ENCODE assay signal across 7 mouse cellular contexts in genomic region chr2:165288315-165289031, GRCm38 (mm10). TPM values are rescaled to one million over a fixed set of nuclear protein-coding genes. Genes with fewer than 3 reads are reported as not detected.
DNase-seq lines count a peak whose midpoint lies in the region; ATAC-seq and TF ChIP-seq lines count a peak whose summit lies in the region.

No protein-coding gene starts in this region.

- peak overlapping the region; percentile 86 for H3K4me2 ChIP-seq in embryonic facial prominence, embryonic 14.5 days (ENCODE audit: low read depth, low read length)
- H3K4me2 ChIP-seq in limb, embryonic 11.5 days (ENCODE audit: low read depth, severe bottlenecking), result peak overlapping the region; percentile 87
- H3K4me2 ChIP-seq in midbrain, postnatal 0 days (ENCODE audit: low read depth, low read length, poor library complexity, severe bottlenecking), result peak overlapping the region; percentile 95

- peak overlapping the region; percentile 73 for H3K9ac ChIP-seq in embryonic facial prominence, embryonic 14.5 days (ENCODE audit: low read depth, low read length)
- H3K9ac ChIP-seq in limb, embryonic 11.5 days (ENCODE audit: low read length), result peak overlapping the region; percentile 39; the same call in 1 of the 2 replicates
- H3K9ac ChIP-seq in midbrain, postnatal 0 days (replicated peaks; ENCODE audit: low read length, poor library complexity, severe bottlenecking), result peak overlapping the region; percentile 58

- H3K36me3 ChIP-seq in embryonic facial prominence, embryonic 14.5 days (ENCODE audit: control insufficient read depth, insufficient read depth, low read length), result peaks cover 35% of the 10 kb centered on the region
- H3K36me3 ChIP-seq in limb, embryonic 11.5 days (ENCODE audit: control insufficient read depth, insufficient read depth, low read length), result peaks cover 3% of the 10 kb centered on the region; the same call in 1 of the 2 replicates
- peaks cover 34% of the 10 kb centered on the region for H3K36me3 ChIP-seq in midbrain, postnatal 0 days (ENCODE audit: insufficient read depth, low read length)

- DNase-seq in adrenal gland, postnatal 4 days (ENCODE audit: low spot score in 2 of 2), result peak; percentile 31 to 61
- peak; percentile 83 for DNase-seq in embryonic facial prominence, embryonic 14.5 days (ENCODE audit: low spot score)
- peak; percentile 74 to 83 for DNase-seq in heart, adult 9 months (ENCODE audit: low spot score in 2 of 2)
- peak; percentile 79 for DNase-seq in kidney, adult 9 months
- DNase-seq in limb, embryonic 11.5 days (ENCODE audit: low spot score), result no peak
- peak; percentile 98 for DNase-seq in midbrain, postnatal 0 days (ENCODE audit: low spot score)
- DNase-seq in urinary bladder, postnatal 10 days (ENCODE audit: low spot score), result peak; percentile 38

- H3K27me3 ChIP-seq in embryonic facial prominence, embryonic 14.5 days (replicated peaks; ENCODE audit: control insufficient read depth, insufficient read depth, low read length), result no peaks in the 10 kb centered on the region
- no peaks in the 10 kb centered on the region for H3K27me3 ChIP-seq in limb, embryonic 11.5 days (ENCODE audit: control insufficient read depth, insufficient read depth, low read length)
- H3K27me3 ChIP-seq in midbrain, postnatal 0 days (ENCODE audit: insufficient read depth, low read length), result no peaks in the 10 kb centered on the region

- WGBS in embryonic facial prominence, embryonic 14.5 days, result 68% methylated on average over 18 of the region's 18 CpGs
- WGBS in limb, embryonic 11.5 days, result 68% methylated on average over 18 of the region's 18 CpGs
- WGBS in midbrain, postnatal 0 days, result 48% methylated on average over 18 of the region's 18 CpGs

- peaks cover 10% of the 10 kb centered on the region for H3K4me1 ChIP-seq in embryonic facial prominence, embryonic 14.5 days (ENCODE audit: control insufficient read depth, insufficient read depth, low read length)
- H3K4me1 ChIP-seq in limb, embryonic 11.5 days (ENCODE audit: control insufficient read depth, insufficient read depth, low read length), result peaks cover 16% of the 10 kb centered on the region; the same call in 1 of the 2 replicates
- H3K4me1 ChIP-seq in midbrain, postnatal 0 days (ENCODE audit: insufficient read depth, low read length), result peaks cover 17% of the 10 kb centered on the region

- H3K27ac ChIP-seq in embryonic facial prominence, embryonic 14.5 days (replicated peaks; ENCODE audit: low read depth, low read length), result peak overlapping the region; percentile 84
- no peak overlapping the region; the same call in 1 of the 2 replicates for H3K27ac ChIP-seq in limb, embryonic 11.5 days (replicated peaks; ENCODE audit: low read depth, low read length)
- peak overlapping the region; percentile 83 for H3K27ac ChIP-seq in midbrain, postnatal 0 days (ENCODE audit: low read depth, low read length)

- H3K9me3 ChIP-seq in embryonic facial prominence, embryonic 14.5 days (ENCODE audit: control insufficient read depth, low read length), result no peaks in the 10 kb centered on the region
- H3K9me3 ChIP-seq in limb, embryonic 11.5 days (ENCODE audit: control insufficient read depth, low read length), result no peaks in the 10 kb centered on the region
- H3K9me3 ChIP-seq in midbrain, postnatal 0 days (ENCODE audit: low read length), result no peaks in the 10 kb centered on the region

- no peak for TF ChIP-seq CTCF in midbrain, postnatal 0 days (IDR thresholded peaks at IDR 0.05)

- H3K4me3 ChIP-seq in embryonic facial prominence, embryonic 14.5 days (ENCODE audit: low read depth, low read length), result peak overlapping the region; percentile 73
- peak overlapping the region; percentile 83 for H3K4me3 ChIP-seq in limb, embryonic 11.5 days (ENCODE audit: low read depth, low read length)
- peak overlapping the region; percentile 58; the same call in 1 of the 2 replicates for H3K4me3 ChIP-seq in midbrain, postnatal 0 days (ENCODE audit: low read depth, low read length)

- ATAC-seq in embryonic facial prominence, embryonic 14.5 days (ENCODE audit: low read depth), result peak; percentile 69
- no peak for ATAC-seq in limb, embryonic 11.5 days (ENCODE audit: insufficient number of reproducible peaks, low FRiP score, low TSS enrichment, low read depth)
- ATAC-seq in midbrain, postnatal 0 days (ENCODE audit: low FRiP score), result peak; percentile 85

RNA-seq across cellular contexts. Expression of gene Slc35c2, which starts 0.8 kb away (rescaled TPM):
- total RNA-seq in adrenal gland, postnatal 4 days (2021), result 10 to 100 TPM; 48.2 to 48.7 TPM
- 45.6 and 52.1 TPM in 2 replicates for polyA plus RNA-seq in embryonic facial prominence, embryonic 14.5 days (2014; fragmentation: Nextera tagmentation; extraction: Ambion mirVana)
- polyA plus RNA-seq in limb, embryonic 11.5 days (2014; fragmentation: Nextera tagmentation; extraction: Ambion mirVana), result 41.5 and 41.9 TPM in 2 replicates
- 89.6 and 98.9 TPM in 2 replicates for total RNA-seq in midbrain, postnatal 0 days (2014; rRNA removed)
- polyA plus RNA-seq in midbrain, postnatal 0 days (2015; fragmentation: Nextera tagmentation; extraction: Ambion mirVana), result 68.7 and 69.3 TPM in 2 replicates

RNA-seq across cellular contexts. Expression of gene Elmo2, which starts 37.8 kb away (rescaled TPM):
- 10 to 100 TPM; 37.3 to 45.7 TPM for total RNA-seq in adrenal gland, postnatal 4 days (2021)
- polyA plus RNA-seq in embryonic facial prominence, embryonic 14.5 days (2014; fragmentation: Nextera tagmentation; extraction: Ambion mirVana), result 70.6 and 77.3 TPM in 2 replicates
- polyA plus RNA-seq in limb, embryonic 11.5 days (2014; fragmentation: Nextera tagmentation; extraction: Ambion mirVana), result 85.4 and 86.0 TPM in 2 replicates
- 98.6 and 99.4 TPM in 2 replicates for total RNA-seq in midbrain, postnatal 0 days (2014; rRNA removed)
- 77.2 and 80.2 TPM in 2 replicates for polyA plus RNA-seq in midbrain, postnatal 0 days (2015; fragmentation: Nextera tagmentation; extraction: Ambion mirVana)

RNA-seq across cellular contexts. Expression of gene Cdh22, which starts 53.8 kb away (rescaled TPM):
- 1 to 10 TPM; 1.4 to 1.7 TPM for total RNA-seq in adrenal gland, postnatal 4 days (2021)
- 0.33 and 0.93 TPM in 2 replicates for polyA plus RNA-seq in embryonic facial prominence, embryonic 14.5 days (2014; fragmentation: Nextera tagmentation; extraction: Ambion mirVana)
- 1.1 TPM in 2 replicates for polyA plus RNA-seq in limb, embryonic 11.5 days (2014; fragmentation: Nextera tagmentation; extraction: Ambion mirVana)
- 41.3 and 47.9 TPM in 2 replicates for total RNA-seq in midbrain, postnatal 0 days (2014; rRNA removed)
- 21.9 and 23.2 TPM in 2 replicates for polyA plus RNA-seq in midbrain, postnatal 0 days (2015; fragmentation: Nextera tagmentation; extraction: Ambion mirVana)

Comparison
In these comparisons a context has a peak if more than half of its experiments do, and no peak if none do; other contexts are left out.
1. RNA of gene Cdh22, which starts 53.8 kb away (polyA plus RNA-seq): 21.9 to 23.2 TPM in midbrain, postnatal 0 days; 1.1 TPM in limb, embryonic 11.5 days and 0.33 to 0.93 TPM in embryonic facial prominence, embryonic 14.5 days; every median in the first group is over 10 times any median in the second.
2. Peak in every context shown above with its lines, with median percentiles within 50 percentile points of each other: H3K4me2 ChIP-seq, H3K4me3 ChIP-seq and H3K9ac ChIP-seq.